Mouse (Mus musculus) liver, embryonic 11.5 days (tissue): ENCODE measurements at regions not wholly inside any gene's neighbourhood (a gene's known extent, or its start where the extent isn't known, plus 50 kb on each side); places are given as distances from the start of the nearest gene placed in this dataset.

Source experiments
- ATAC-seq: fragments of 200-750 bp; cut with Nextera tagmentation; replicated peaks from 2 replicates; pipeline ENCODE4 v1.8.0; 2017; ENCODE audit warnings: moderate number of reproducible peaks, mild to moderate bottlenecking, moderate TSS enrichment, moderate library complexity; ENCODE audit not compliant: low FRiP score
- DNase-seq: peaks from one replicate; pipeline ENCODE4 v3.0.0-alpha.2; 2017; ENCODE audit warnings: low spot score
- H3K27ac ChIP-seq: fragments of 300-500 bp; sonication (generic); 2 replicates; pipeline ENCODE4 v1.5.1; 2014; ENCODE audit warnings: mild to moderate bottlenecking, low read depth, low read length, control low read depth
- H3K27me3 ChIP-seq: fragments of 300-500 bp; sonication (generic); replicated peaks from 2 replicates; pipeline ENCODE4 v1.6.1; 2014; ENCODE audit warnings: low read length, mixed read lengths; ENCODE audit not compliant: control insufficient read depth, insufficient read depth
- H3K36me3 ChIP-seq: fragments of 300-500 bp; sonication (generic); 2 replicates; pipeline ENCODE4 v1.6.1; 2014; ENCODE audit warnings: mild to moderate bottlenecking, low read length, moderate library complexity, mixed read lengths; ENCODE audit not compliant: control insufficient read depth, insufficient read depth
- H3K4me1 ChIP-seq: fragments of 300-500 bp; sonication (generic); replicated peaks from 2 replicates; pipeline ENCODE4 v1.6.1; 2014; ENCODE audit warnings: low read length, mixed read lengths; ENCODE audit not compliant: control insufficient read depth, insufficient read depth
- H3K4me2 ChIP-seq: fragments of 300-500 bp; sonication (generic); 2 replicates; pipeline ENCODE4 v1.6.1; 2014; ENCODE audit warnings: mild to moderate bottlenecking, control low read depth, moderate library complexity
- H3K4me3 ChIP-seq: fragments of 300-500 bp; sonication (generic); 2 replicates; pipeline ENCODE4 v1.5.1; 2014; ENCODE audit warnings: low read depth, low read length, control low read depth
- H3K9ac ChIP-seq: fragments of 300-500 bp; sonication (generic); 2 replicates; pipeline ENCODE4 v1.6.1; 2014; ENCODE audit warnings: low read depth, low read length, control low read depth
- H3K9me3 ChIP-seq: fragments of 300-500 bp; sonication (generic); 2 replicates; pipeline ENCODE4 v1.6.1; 2016; ENCODE audit warnings: low read length, inconsistent platforms, mixed read lengths; ENCODE audit not compliant: control insufficient read depth
- whole genome bisulfite sequencing: fragments of 180-500 bp; shearing (Covaris S2); extraction: QIAGEN DNeasy Blood & Tissue Kit; methylation state at CpG from one replicate; pipeline ENCODE4 v1.1.7; 2014; 5-methylcytosine and 5-hydroxymethylcytosine counted together

GRCm38 (mm10) chr11:63671816-63672215, 250.3 kb downstream of the Hs3st3b1 start:
- H3K36me3 ChIP-seq: no peaks in the 10 kb centered on the region

GRCm38 (mm10) chr11:63677921-63678320, 244.2 kb downstream of the Hs3st3b1 start:
- Histone ChIP-seq H3K9me3 (no peaks in the 10 kb centered on the region), H3K27me3 (no peaks in the 10 kb centered on the region), H3K27ac (no peak overlapping the region), H3K36me3 (no peaks in the 10 kb centered on the region), H3K4me1 (no peaks in the 10 kb centered on the region), H3K4me3 (no peak overlapping the region), H3K4me2 (no peak overlapping the region), H3K9ac (no peak overlapping the region)
- DNase-seq (no peak), ATAC-seq (no peak)
- WGBS: 81% methylated on average over 11 of the region's 11 CpGs

More at GRCm38 (mm10) chr11:63671816-63672215, 250.3 kb downstream of the Hs3st3b1 start:
- Histone ChIP-seq H3K9me3 (no peaks in the 10 kb centered on the region), H3K27me3 (no peaks in the 10 kb centered on the region), H3K4me1 (no peaks in the 10 kb centered on the region), H3K9ac (no peak overlapping the region), H3K27ac (no peak overlapping the region), H3K4me2 (no peak overlapping the region), H3K4me3 (no peak overlapping the region)
- 67% methylated on average over 2 of the region's 2 CpGs for WGBS
- ATAC-seq: no peak
- DNase-seq: no peak

- 89% methylated on average over 17 of the region's 17 CpGs for WGBS
- no peaks in the 10 kb centered on the region for H3K4me1 ChIP-seq
- ATAC-seq: no peak
Observed at GRCm38 (mm10) chr11:63678382-63678905, 243.6 kb downstream of the Hs3st3b1 start.

DNA sequence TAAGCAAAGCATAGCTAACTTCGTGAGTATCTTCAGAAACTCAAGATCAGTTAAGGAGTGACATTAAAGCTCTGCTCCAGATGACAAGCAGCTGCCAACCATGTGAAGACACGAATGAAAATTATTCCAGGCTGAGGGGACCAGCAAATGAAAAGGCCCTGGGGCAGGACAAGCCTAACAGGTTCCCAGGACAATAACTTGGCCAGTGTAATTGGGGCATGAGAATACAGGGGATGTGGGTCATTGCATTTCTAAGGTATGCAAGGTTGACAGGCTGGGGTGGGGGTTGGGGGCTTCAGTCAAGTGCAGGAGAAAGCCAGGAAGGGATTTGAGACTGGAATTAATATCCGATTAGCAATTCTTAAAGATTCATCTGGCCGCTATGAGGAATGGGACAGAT, 242.6 kb downstream of the Hs3st3b1 start:
- Histone ChIP-seq H3K4me3 (no peak overlapping the region), H3K4me1 (no peaks in the 10 kb centered on the region), H3K27ac (no peak overlapping the region), H3K9me3 (no peaks in the 10 kb centered on the region), H3K27me3 (no peaks in the 10 kb centered on the region), H3K36me3 (no peaks in the 10 kb centered on the region), H3K9ac (no peak overlapping the region), H3K4me2 (no peak overlapping the region)
- DNase-seq (no peak), ATAC-seq (no peak)
- WGBS: 76% methylated on average over 4 of the region's 4 CpGs

More at GRCm38 (mm10) chr11:63678382-63678905, 243.6 kb downstream of the Hs3st3b1 start:
- Histone ChIP-seq H3K36me3 (no peaks in the 10 kb centered on the region), H3K27ac (no peak overlapping the region), H3K9me3 (no peaks in the 10 kb centered on the region), H3K4me3 (no peak overlapping the region), H3K4me2 (no peak overlapping the region), H3K9ac (no peak overlapping the region), H3K27me3 (no peaks in the 10 kb centered on the region)
- no peak for DNase-seq

DNA sequence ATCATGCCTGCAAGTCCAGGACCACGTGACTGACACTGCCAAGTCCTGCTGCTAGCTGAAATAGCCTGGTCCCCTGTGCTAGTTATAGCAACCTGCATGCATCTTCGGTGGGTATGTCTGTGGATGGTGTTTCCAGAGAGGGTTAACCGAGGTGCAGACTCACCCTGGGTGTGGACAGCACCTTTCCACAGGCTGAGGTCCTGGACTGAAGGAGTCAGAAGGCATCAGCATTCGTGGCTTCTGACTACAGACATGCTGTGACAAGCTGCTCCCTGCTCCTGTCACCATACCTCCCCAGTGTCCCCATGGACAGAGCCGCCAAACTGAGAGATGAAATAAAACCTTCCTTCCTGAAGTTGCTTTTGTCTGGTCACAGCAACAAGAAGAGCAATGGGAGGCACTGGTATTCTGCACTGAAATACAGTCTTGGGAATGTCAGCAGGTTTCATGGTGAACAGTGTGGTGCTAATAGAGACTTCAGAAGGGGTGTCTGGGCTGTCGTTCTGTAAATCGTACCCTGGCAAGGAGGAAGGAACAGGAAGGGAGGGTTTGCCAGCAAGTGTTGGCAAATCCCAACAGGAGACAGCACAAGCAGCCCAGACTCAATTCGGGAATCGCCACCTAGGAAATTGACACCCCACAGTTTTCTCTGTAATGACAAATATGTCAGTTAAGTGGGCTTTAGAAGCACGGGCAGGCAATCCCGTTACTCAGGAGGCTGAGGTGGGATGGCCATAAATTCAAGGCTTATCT, 237.7 kb downstream of the Hs3st3b1 start:
- no peaks in the 10 kb centered on the region for H3K27me3 ChIP-seq
- H3K9me3 ChIP-seq: no peaks in the 10 kb centered on the region
- H3K4me2 ChIP-seq: no peak overlapping the region
- ATAC-seq (no peak), DNase-seq (no peak)
- H3K9ac ChIP-seq: no peak overlapping the region
- H3K4me1 ChIP-seq: no peaks in the 10 kb centered on the region
- WGBS: 59% methylated on average over 11 of the region's 11 CpGs
- no peak overlapping the region for H3K27ac ChIP-seq
- H3K4me3 ChIP-seq: no peak overlapping the region
- no peaks in the 10 kb centered on the region for H3K36me3 ChIP-seq

DNA sequence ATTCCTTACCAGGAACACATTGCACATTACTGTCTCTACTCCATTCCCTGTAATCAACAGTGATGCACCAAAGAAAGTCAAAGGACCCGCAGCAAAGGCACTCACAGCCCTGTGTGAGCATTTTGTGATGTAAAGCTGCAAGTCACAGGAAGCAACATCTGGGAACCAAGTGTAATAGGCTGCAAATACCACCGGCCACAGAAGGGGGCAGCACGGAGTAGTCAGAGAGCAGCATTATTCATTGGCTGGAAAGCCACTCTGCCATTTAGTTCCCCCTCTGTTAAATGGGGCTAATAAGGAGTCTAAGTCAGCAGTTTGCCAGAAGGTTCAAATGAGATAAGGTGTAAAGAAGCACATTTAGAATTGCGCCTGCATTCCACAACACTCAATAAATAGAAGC, 231.0 kb downstream of the Hs3st3b1 start:
- H3K4me1 ChIP-seq: no peaks in the 10 kb centered on the region
- no peak overlapping the region for H3K4me2 ChIP-seq
- DNase-seq: no peak
- H3K4me3 ChIP-seq: no peak overlapping the region
- 42% methylated on average over 4 of the region's 4 CpGs for WGBS
- H3K27me3 ChIP-seq: no peaks in the 10 kb centered on the region
- no peaks in the 10 kb centered on the region for H3K9me3 ChIP-seq
- ATAC-seq: no peak
- H3K27ac ChIP-seq: no peak overlapping the region
- no peaks in the 10 kb centered on the region for H3K36me3 ChIP-seq
- no peak overlapping the region for H3K9ac ChIP-seq

DNA sequence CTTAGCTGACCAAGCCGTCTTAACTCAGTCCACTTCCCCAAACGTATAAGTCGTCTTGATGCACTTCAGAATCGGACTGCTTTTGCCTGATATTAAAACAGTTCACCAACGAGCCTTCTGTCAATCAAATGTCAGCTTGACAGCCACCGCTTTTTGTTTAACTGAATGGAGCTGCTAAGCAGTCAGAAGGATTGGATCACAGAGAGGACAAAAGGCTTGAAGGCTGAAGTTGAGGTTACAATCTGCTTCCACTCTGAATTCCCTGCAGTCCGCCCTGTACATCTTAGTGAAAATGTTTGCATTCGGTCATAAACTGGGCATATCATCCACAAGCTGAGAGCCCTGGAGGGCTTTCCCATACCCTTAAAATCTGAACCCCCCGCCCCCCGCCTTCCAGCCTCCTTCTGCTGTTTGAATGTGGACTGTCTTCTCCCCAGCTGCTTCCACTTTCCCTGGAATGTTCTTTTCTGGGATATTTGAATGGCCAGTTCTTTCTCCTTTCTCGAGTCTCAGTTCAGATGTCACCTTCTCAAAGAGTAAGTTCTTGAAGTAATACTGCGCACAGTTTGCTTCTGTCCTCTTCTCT, 217.0 kb downstream of the Hs3st3b1 start:
- Histone ChIP-seq H3K4me1 (no peaks in the 10 kb centered on the region), H3K4me2 (no peak overlapping the region), H3K27me3 (no peaks in the 10 kb centered on the region), H3K9me3 (no peaks in the 10 kb centered on the region), H3K4me3 (no peak overlapping the region), H3K9ac (no peak overlapping the region), H3K36me3 (no peaks in the 10 kb centered on the region), H3K27ac (no peak overlapping the region)
- DNase-seq (no peak), ATAC-seq (no peak)
- WGBS: 70% methylated on average over 12 of the region's 12 CpGs

DNA sequence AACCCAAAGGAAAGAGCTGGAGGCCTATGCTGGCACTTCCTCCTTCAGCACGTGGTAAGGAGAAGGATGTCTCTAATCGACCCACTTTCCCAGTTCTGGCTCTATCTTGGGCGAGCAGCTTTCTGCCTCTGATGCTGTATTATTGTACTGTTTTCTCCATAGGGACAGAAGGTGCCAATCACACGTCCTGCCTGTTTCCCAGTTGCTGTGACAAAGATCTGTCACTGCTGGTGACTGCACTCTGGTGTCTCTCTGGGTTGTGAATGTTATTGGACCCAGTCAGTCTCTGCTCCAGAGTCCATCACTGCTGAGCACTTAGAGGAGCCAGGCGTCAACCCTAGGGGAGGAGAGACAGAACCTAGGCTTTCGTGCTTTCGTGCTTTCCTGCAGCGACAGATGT, 216.0 kb downstream of the Hs3st3b1 start:
- H3K9ac ChIP-seq: no peak overlapping the region
- WGBS: 59% methylated on average over 8 of the region's 8 CpGs
- no peak for ATAC-seq
- no peak for DNase-seq
- H3K9me3 ChIP-seq: no peaks in the 10 kb centered on the region
- no peak overlapping the region for H3K4me3 ChIP-seq
- H3K27ac ChIP-seq: no peak overlapping the region
- H3K27me3 ChIP-seq: no peaks in the 10 kb centered on the region
- no peak overlapping the region for H3K4me2 ChIP-seq
- no peaks in the 10 kb centered on the region for H3K36me3 ChIP-seq
- H3K4me1 ChIP-seq: no peaks in the 10 kb centered on the region

DNA sequence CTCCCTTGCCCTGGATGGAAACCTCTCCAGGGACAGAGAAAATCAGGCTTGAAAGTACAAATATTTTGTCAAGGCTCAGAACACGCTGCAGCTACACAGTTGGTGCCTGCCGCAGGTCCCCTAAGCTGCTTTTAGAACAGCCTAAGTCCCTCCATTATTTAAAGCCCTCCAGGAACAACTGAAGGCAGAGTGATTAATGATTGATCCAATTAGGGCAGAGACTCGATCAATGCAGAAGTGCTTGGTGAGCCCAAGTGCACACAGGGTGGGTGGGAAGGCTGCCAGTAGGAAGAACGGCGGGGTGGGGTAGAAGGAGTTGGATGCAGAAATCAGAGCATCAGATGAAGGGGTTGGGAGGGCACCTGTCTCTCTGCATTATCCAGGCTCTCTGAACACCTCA, 215.0 kb downstream of the Hs3st3b1 start:
- Histone ChIP-seq H3K9ac (no peak overlapping the region), H3K27me3 (no peaks in the 10 kb centered on the region), H3K27ac (no peak overlapping the region), H3K4me3 (no peak overlapping the region), H3K9me3 (no peaks in the 10 kb centered on the region), H3K4me2 (no peak overlapping the region), H3K4me1 (no peaks in the 10 kb centered on the region), H3K36me3 (no peaks in the 10 kb centered on the region)
- ATAC-seq: no peak
- no peak for DNase-seq
- WGBS: 52% methylated on average over 5 of the region's 5 CpGs
